Mouse (Mus musculus) neutrophil, adult 5-6 weeks (primary cell): ENCODE data around the gene Csf2ra. TPM values are rescaled to one million over a fixed set of nuclear protein-coding genes. Genes with fewer than 3 reads are reported as not detected.
A peak's percentile ranks its signal among the peaks of the same experiment; 100 is the strongest.
"Not testable (repeated sequence)": the region's sequence is repeated elsewhere in the genome, so short reads cannot be mapped to it uniquely, and the experiment has no call there.

Experiments used
- ATAC-seq: fragments of 151-379, 151-347 bp; 2 replicates; pipeline ENCODE4 v1.8.0; 2017; ENCODE audit warnings: mild to moderate bottlenecking, moderate TSS enrichment; ENCODE audit not compliant: insufficient number of reproducible peaks, poor library complexity, low FRiP score, severe bottlenecking; ENCODE audit errors: extremely low read depth
- total RNA-seq: library from RNA; stranded (forward); fragments of 200-1000 nt; gene quantifications from 2 replicates; pipeline ENCODE4 v1.2.3, GENCODE M21; 2017

The Csf2ra gene
- 168 and 172 TPM in 2 replicates for total RNA-seq

DNA sequence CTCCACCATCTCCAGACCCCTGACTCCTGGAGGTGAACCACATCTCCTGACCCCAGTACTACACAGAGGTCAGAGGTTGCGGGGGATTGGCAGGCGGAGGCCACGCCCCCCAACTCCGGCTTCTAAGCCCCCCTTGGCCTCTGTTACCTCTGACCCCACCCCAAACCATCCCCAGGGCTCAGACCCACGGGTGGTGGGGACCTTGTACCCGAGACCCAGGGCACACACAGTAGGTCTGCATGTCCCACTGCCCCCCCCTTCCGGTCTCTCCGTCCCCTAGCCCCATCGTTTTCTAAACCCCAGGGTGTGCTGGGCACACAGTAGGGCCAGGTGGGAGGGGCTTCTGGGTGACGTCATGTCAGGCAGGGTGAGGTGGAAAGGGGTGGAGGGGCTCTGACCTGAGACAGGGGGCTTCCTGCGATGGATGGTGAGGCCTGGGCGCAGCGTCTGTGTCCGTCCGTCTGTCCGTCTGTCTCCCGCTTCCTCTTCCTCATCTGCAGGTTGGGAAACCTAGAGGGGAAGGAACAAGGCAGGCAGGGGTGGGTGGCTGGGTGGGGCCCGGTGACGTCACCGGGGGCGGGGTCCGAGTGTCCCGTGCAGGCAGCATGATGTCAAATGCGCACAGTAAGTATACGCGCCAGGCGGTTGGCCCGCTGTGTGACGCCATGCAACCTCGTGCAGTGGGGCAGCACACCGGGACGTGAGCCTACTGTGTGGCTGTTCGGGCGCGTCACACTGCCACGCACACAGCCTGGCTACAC is at the start of gene Csf2ra:
Csf2ra (minus strand) TSS at position 489 of the 761 bp plus-strand sequence.
- ATAC-seq: peak; percentile 27

DNA sequence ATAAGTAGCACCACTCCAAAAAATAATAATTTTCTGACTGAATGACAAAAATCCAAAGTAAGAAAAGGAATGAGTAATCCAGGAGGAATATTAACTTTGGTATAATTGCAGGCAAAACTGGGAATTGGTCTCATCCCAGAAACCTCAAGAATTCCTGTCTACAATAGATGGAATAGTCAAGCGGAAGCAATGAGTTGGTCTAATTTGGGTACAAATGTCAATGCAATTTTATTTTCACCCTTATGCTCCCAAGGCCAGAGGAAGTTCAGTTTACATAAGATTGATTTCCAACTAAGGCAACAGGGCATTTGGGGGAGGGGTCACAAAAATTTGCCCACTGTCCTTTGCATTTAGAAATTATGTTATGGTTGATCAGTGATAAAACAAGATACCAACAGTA is 47.2 kb upstream of the Csf2ra start:
- ATAC-seq: no peak

DNA sequence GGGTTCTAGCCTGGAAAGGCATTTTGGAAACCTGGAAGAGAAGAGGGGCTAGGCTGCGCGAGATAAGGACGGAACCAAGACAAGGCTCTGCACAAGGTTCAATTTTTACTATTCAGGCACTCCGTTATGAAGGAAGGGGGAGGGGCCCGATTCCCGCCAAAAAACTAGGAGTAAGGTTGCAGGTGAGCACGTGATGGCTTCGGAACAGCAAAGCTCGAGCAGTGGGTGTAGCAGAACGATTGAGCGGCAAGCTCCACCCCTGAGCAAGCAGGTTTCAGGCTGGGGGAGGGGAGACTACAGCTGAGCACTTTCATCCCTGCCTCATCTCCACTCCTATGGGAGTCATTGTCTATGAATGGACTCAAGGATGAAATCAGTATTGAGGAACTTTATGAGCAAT is 40.9 kb upstream of the Csf2ra start:
- ATAC-seq: not testable (repeated sequence)

GRCm38 (mm10) chr19:61267141-61267540 is 38.9 kb upstream of the Csf2ra start:
- no peak for ATAC-seq

GRCm38 (mm10) chr19:61266651-61267050 is 38.4 kb upstream of the Csf2ra start:
- no peak for ATAC-seq

DNA sequence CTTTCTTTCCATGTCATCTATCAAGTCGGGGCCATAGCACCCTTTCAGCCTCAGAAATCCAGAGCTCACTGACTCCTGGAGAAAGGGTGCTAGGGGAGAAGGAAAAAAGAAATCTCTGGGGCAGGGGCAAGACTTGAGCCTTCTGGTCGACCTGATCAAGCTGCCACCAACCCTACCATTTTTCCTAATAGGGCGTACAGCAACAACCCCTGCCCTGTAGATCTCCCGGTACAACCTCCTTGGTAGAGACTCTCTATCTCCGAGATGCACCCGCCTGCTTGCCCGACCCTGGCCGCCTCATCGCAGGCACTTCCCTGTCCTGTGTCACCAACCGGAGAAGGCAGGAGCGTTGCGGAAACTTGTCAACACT is 38.0 kb upstream of the Csf2ra start:
- no peak for ATAC-seq

DNA sequence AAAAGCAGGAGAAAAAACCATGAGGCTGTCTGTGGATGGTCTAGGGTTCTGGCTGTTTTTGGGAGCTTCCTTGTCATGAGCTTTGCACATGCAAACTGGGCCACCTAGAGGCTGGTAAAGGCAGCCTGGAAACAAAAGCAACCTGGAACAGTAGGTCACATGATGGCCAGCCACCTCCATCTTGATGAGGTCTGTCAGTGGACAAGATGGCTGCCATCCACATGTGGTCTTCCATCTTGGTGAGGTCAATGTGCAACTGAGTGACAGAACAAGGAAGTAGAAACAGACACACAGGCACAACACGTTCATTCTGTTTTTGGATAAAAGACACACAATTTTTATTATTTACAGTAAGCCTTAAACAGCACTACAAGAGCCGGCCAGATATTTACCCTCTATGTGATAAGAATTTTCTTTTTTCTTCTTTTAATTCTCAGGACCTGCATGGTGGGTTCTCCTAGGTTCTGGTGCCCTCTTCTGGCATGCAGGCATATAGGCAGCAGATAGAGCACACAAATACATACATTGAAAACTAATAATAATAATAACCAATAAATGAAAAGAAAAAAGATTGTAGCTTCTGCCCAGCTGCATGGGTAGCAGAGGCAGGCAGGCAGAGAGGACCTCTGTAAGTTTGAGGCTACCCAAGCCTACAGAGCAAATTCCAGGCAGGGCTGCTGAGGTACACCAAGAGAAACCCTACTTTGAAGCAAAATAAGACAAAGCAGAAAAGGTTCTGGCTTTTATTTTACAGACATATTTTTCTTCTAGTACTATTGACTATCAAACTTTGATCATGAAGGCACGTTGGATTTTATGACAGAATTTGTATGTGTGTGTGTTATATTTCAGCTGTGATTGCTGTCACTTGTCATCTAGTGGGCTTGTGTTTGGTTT is 37.4 kb upstream of the Csf2ra start:
- ATAC-seq: peak; percentile 83

GRCm38 (mm10) chr19:61264933-61265332 is 36.7 kb upstream of the Csf2ra start:
- no peak for ATAC-seq

DNA sequence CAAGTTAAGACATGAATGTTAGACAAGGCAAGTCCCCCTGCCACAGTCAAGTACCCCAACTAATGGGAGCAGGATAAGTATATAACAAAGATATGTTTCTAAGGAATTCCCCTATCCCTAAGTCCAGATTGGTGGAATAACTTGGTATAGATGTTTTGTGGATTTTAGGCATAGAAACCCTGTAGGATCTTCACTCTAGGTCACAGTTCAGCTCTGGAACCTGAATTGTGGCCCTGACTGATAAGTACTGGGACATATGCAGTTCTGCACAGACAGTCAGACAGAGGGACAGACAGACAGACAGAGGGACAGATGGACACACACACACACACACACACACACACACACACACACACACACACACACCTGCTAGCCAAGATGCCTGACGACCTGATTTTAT is 36.0 kb upstream of the Csf2ra start:
- no peak for ATAC-seq

DNA sequence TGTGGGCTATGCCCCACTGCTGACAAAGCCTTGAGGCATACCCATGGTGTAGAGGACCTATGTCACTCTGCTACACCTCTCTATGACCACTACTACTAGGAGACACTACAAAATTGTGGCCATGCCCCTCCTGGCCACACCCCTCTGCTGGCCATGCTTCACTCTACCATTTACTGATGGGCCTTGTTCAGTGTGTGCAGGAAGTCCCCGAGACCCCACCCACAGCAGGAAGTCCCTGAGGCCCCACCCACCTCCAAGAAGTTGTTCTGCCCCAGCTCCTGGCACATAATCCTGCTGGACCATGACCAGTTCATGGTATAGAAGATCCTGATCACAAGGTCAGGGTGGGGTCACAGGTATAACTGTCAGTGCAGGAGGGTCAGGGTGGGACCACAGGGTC is 33.0 kb upstream of the Csf2ra start:
- ATAC-seq: no peak

GRCm38 (mm10) chr19:61257733-61258132 is 29.5 kb upstream of the Csf2ra start:
- ATAC-seq: no peak

GRCm38 (mm10) chr19:61256166-61256887 is 28.1 kb upstream of the Csf2ra start:
- ATAC-seq: no peak

GRCm38 (mm10) chr19:61247334-61247733 is 19.1 kb upstream of the Csf2ra start:
- ATAC-seq: not testable (repeated sequence)

DNA sequence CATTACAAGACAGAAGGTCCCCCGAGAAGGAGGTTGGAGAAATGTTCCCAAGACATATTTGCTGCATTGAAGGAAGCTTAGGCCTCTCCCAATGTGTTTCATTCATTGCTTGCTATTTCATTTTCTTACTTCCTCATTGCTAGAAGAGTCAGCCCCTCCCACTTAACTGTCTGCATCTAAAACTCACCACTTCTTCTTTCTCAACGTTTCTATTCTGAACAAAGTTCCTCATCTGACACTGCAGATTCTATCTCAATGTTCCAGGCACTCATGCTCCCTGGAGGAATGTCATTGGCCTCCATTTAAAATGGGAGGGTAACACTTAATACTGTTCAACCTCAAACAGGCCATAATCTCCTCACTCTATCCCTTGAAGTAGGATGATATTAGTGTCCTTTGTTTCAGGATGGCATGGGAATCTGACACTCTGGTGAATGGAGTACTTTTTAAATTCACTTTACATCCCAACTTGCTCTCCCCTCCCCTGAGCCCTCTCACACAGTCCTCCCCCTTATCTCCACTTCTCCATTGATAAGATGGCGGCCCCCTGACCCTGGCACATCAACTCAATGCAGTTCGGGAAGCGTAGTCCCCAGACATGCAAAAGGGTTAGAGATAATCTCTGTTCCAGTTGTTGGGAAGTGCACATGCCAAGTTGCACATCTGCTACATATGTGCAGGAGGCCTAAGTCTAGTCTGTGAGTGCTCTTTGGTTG is 16.6 kb upstream of the Csf2ra start:
- peak; percentile 100 for ATAC-seq

DNA sequence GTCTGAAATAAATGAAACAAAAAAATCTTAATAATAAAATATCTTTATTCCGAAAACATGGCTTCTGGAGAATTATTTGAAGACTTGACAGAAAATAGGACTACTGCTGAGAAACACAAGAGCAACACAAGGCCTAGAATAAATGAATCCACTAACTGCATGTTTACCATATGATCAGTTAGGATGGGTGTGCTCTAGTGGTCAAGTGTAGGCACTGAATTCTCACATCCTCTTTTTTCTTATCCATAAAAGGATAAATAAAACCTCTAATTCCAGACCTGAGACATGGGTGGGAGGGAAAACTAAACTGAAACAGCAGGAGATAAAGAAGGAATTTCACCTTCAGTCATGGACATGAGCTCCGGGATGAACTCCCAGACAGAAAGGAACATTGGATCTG is 9.7 kb upstream of the Csf2ra start:
- no peak for ATAC-seq

GRCm38 (mm10) chr19:61234532-61234931 is 6.3 kb upstream of the Csf2ra start:
- peak; percentile 44; the same call in 1 of the 2 replicates for ATAC-seq

GRCm38 (mm10) chr19:61226928-61227854 is 1.0 kb downstream of the Csf2ra start:
- ATAC-seq: peak; percentile 62

DNA sequence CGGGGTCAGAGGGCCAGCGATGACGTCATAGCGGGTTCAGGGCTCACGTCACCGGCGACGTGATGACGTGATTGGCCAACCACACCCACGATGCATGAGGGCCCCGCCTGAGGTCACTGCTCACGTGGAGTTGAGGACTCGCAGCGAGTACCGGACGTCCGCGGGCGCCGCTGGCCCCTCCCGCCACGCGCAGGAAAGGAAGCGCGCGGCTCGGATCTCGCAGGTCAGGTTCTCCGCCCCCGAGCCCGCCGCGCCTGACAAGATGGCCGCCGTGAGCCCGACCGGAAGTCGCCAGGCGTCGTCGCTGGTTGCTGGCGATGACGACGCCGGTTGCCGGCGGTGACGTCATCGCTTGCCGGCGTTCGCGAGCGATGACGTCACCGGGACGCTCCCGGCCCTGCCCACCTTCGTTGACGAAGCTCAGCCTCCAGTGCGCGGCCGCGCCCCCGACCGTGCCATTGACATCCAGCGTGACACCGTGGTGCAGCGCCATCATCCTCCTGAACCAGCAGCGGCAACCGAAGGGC is 1.8 kb downstream of the Csf2ra start:
- peak; percentile 17 for ATAC-seq
